In the genomic region with DNA sequence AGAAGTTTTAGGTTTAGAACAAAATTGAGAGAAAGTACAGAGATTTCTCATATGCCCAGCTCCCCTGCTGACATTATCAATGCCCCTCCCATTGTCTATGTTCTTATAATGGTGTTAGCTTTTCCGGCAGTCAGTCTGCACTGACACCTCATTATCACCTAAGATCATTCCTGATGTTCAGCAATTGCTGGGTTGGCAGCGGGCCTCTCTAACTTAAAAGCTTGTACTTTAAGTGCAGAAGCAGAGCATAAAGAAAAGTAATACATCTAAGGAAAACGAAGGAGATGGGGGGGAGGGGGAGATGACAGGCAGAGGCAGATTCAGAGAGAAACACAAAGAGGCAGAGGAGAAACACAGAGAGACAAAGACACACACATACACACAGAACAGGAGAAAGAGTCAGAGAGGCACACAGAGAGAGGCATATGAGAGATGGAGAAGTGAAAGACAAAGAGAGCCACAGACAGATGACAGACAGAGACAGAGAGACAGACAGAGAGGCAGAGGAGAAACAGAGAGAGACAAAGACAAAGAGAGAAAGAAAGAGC, we compare ENCODE assay signal across 18 mouse cellular contexts. TPM values are rescaled to one million over a fixed set of nuclear protein-coding genes. Genes with fewer than 3 reads are reported as not detected.
A peak's percentile ranks its signal among the peaks of the same experiment; 100 is the strongest.
DNase-seq lines count a peak whose midpoint lies in the region; ATAC-seq and TF ChIP-seq lines count a peak whose summit lies in the region.
"Had no signal": no experiment of that assay in that cellular context is flagged by ENCODE, and none has a peak within 500 bp of the region (broad histone marks: within the 10 kb centered on the region; RNA-seq: fewer than 3 reads in every experiment).

No protein-coding gene starts in this region.

- TF ChIP-seq POLR2A in myocyte (IDR thresholded peaks at IDR 0.05; ENCODE audit: insufficient read length, low read depth): no peak

- no peaks in the 10 kb centered on the region for H3K79me2 ChIP-seq in myocyte (ENCODE audit: control insufficient read depth, insufficient read depth)

- no peak overlapping the region for H3K4me2 ChIP-seq in lung, embryonic 16.5 days (ENCODE audit: low read depth, low read length)
- H3K4me2 ChIP-seq in forebrain, embryonic 16.5 days (ENCODE audit: low read length): no peak overlapping the region
- H3K4me2 ChIP-seq in myocyte (ENCODE audit: low read depth): peak overlapping the region; percentile 1
- H3K4me2 ChIP-seq: hindbrain, embryonic 15.5 days; liver, embryonic 12.5 days had no signal

- H3K36me3 ChIP-seq in lung, embryonic 16.5 days (ENCODE audit: control insufficient read depth, insufficient read depth, low read length): no peaks in the 10 kb centered on the region
- no peaks in the 10 kb centered on the region for H3K36me3 ChIP-seq in embryonic facial prominence, embryonic 10.5 days (replicated peaks)
- no peaks in the 10 kb centered on the region for H3K36me3 ChIP-seq in forebrain, embryonic 16.5 days (ENCODE audit: control insufficient read depth, insufficient read depth)
- H3K36me3 ChIP-seq in myocyte (ENCODE audit: control insufficient read depth, insufficient read depth): no peaks in the 10 kb centered on the region
- H3K36me3 ChIP-seq: G1E; hindbrain, embryonic 15.5 days; liver, embryonic 12.5 days had no signal

- H3K27ac ChIP-seq in lung, embryonic 16.5 days (ENCODE audit: low read length): no peak overlapping the region
- H3K27ac ChIP-seq in embryonic facial prominence, embryonic 10.5 days (replicated peaks): peak overlapping the region; percentile 51; the same call in 1 of the 2 replicates
- H3K27ac ChIP-seq in forebrain, embryonic 16.5 days (ENCODE audit: low read length): no peak overlapping the region
- H3K27ac ChIP-seq: hindbrain, embryonic 15.5 days; kidney, postnatal 0 days; liver, embryonic 12.5 days had no signal

- H3K9me3 ChIP-seq in lung, embryonic 16.5 days (ENCODE audit: control insufficient read depth, low read length): no peaks in the 10 kb centered on the region
- H3K9me3 ChIP-seq in embryonic facial prominence, embryonic 10.5 days: no peaks in the 10 kb centered on the region
- no peaks in the 10 kb centered on the region for H3K9me3 ChIP-seq in forebrain, embryonic 16.5 days (ENCODE audit: control insufficient read depth, low read length)
- H3K9me3 ChIP-seq: G1E; hindbrain, embryonic 15.5 days; liver, embryonic 12.5 days had no signal

- no peaks in the 10 kb centered on the region for H3K4me1 ChIP-seq in lung, embryonic 16.5 days (replicated peaks; ENCODE audit: control insufficient read depth, insufficient read depth, low read length)
- H3K4me1 ChIP-seq in embryonic facial prominence, embryonic 10.5 days: no peaks in the 10 kb centered on the region
- peaks cover 5% of the 10 kb centered on the region; the same call in 1 of the 2 replicates for H3K4me1 ChIP-seq in forebrain, embryonic 16.5 days (replicated peaks; ENCODE audit: control insufficient read depth, insufficient read depth, low read length)
- H3K4me1 ChIP-seq: hindbrain, embryonic 15.5 days; liver, embryonic 12.5 days had no signal

- peak; percentile 68; the same call in 1 of the 2 replicates for ATAC-seq in lung, embryonic 16.5 days (ENCODE audit: low read depth)
- ATAC-seq in forebrain, embryonic 16.5 days: peak; percentile 76
- ATAC-seq: intestine, postnatal 0 days; liver, embryonic 12.5 days had no signal

- no peaks in the 10 kb centered on the region for H3K27me3 ChIP-seq in lung, embryonic 16.5 days (ENCODE audit: control insufficient read depth, insufficient read depth, low read depth, low read length)
- no peaks in the 10 kb centered on the region for H3K27me3 ChIP-seq in embryonic facial prominence, embryonic 10.5 days (replicated peaks; ENCODE audit: low read depth, poor library complexity, severe bottlenecking)
- no peaks in the 10 kb centered on the region for H3K27me3 ChIP-seq in forebrain, embryonic 16.5 days (replicated peaks; ENCODE audit: control insufficient read depth, insufficient read depth, low read length)
- H3K27me3 ChIP-seq in myocyte (ENCODE audit: control insufficient read depth, insufficient read depth, insufficient read length): no peaks in the 10 kb centered on the region
- H3K27me3 ChIP-seq: hindbrain, embryonic 15.5 days; liver, embryonic 12.5 days had no signal

- H3ac ChIP-seq in myocyte (ENCODE audit: control insufficient read depth, insufficient read length): no peak overlapping the region

- H3K4me3 ChIP-seq in lung, embryonic 16.5 days (ENCODE audit: low read length): no peak overlapping the region
- no peak overlapping the region for H3K4me3 ChIP-seq in embryonic facial prominence, embryonic 10.5 days
- H3K4me3 ChIP-seq in forebrain, embryonic 16.5 days (replicated peaks; ENCODE audit: low read length): no peak overlapping the region
- H3K4me3 ChIP-seq in myocyte: no peak overlapping the region
- H3K4me3 ChIP-seq: hindbrain, embryonic 15.5 days; liver, embryonic 12.5 days had no signal

- no peak for DNase-seq in lung, postnatal 14 days
- DNase-seq in embryonic facial prominence, embryonic 10.5 days (ENCODE audit: low spot score): no peak
- DNase-seq in retina, postnatal 1 day: no peak
- DNase-seq in urinary bladder, postnatal 36 days (ENCODE audit: low spot score in 2 of 2): no peak
- DNase-seq: cerebellum, adult 11 months; embryo, embryonic 11 days; gastrocnemius, postnatal 14 days; lung, postnatal 4 days; right cerebral cortex, adult 18-20 months; thymus, adult 18-20 months had no signal

- WGBS in lung, embryonic 16.5 days: 20% methylated on average over 3 of the region's 3 CpGs
- WGBS in embryonic facial prominence, embryonic 10.5 days: 56% methylated on average over 3 of the region's 3 CpGs
- 24% methylated on average over 3 of the region's 3 CpGs for WGBS in forebrain, embryonic 16.5 days

- H3K9ac ChIP-seq in lung, embryonic 16.5 days (ENCODE audit: low read length): no peak overlapping the region
- no peak overlapping the region for H3K9ac ChIP-seq in forebrain, embryonic 16.5 days (replicated peaks; ENCODE audit: low read depth, low read length)
- H3K9ac ChIP-seq: hindbrain, embryonic 15.5 days; liver, embryonic 12.5 days had no signal

TF ChIP-seq in myocyte, 11 proteins besides CTCF, POLR2A, EP300 and RAD21:
- no peak for TF ChIP-seq CEBPB (IDR thresholded peaks at IDR 0.05; ENCODE audit: insufficient read depth, poor library complexity, severe bottlenecking)
- TF ChIP-seq TCF12 (IDR thresholded peaks at IDR 0.05; ENCODE audit: insufficient read depth, poor library complexity, severe bottlenecking): no peak
- no peak for TF ChIP-seq MAX (IDR thresholded peaks at IDR 0.05; ENCODE audit: low read depth)
- TF ChIP-seq MYOD1 (IDR thresholded peaks at IDR 0.05; ENCODE audit: control insufficient read depth in 1 of 3, insufficient read length in 2 of 3, low read depth in 2 of 3): no peak
- TF ChIP-seq TCF3 (IDR thresholded peaks at IDR 0.05; ENCODE audit: insufficient read length, low read depth): no peak
- no peak for TF ChIP-seq POLR2AphosphoS2 (IDR thresholded peaks at IDR 0.05; ENCODE audit: insufficient read length, low read depth)
- no peak for TF ChIP-seq SRF (IDR thresholded peaks at IDR 0.05; ENCODE audit: control insufficient read depth, insufficient read length, low read depth)
- TF ChIP-seq USF1 (IDR thresholded peaks at IDR 0.05; ENCODE audit: low read depth): no peak
- TF ChIP-seq MYOG (IDR thresholded peaks at IDR 0.05; ENCODE audit: control insufficient read depth in 1 of 3, insufficient read depth in 1 of 3, insufficient read length in 2 of 3, low read depth in 2 of 3): no peak
- no peak for TF ChIP-seq REST (IDR thresholded peaks at IDR 0.05; ENCODE audit: insufficient read depth, insufficient read length)
- no peak for TF ChIP-seq E2F4 (IDR thresholded peaks at IDR 0.05; ENCODE audit: insufficient read depth)

RNA-seq across cellular contexts. Expression of a gene that starts 21.1 kb away (rescaled TPM):
- 183 and 208 TPM in 2 replicates for polyA plus RNA-seq in lung, embryonic 16.5 days (2015; fragmentation: Nextera tagmentation; extraction: Ambion mirVana)
- 33.5 and 38.3 TPM in 2 replicates for polyA plus RNA-seq in embryonic facial prominence, embryonic 10.5 days (2016; fragmentation: Nextera tagmentation; extraction: Ambion mirVana)
- 67.9 and 85.7 TPM in 2 replicates for polyA plus RNA-seq in forebrain, embryonic 16.5 days (2015; fragmentation: Nextera tagmentation; extraction: Ambion mirVana)
- polyA plus RNA-seq in myocyte (2012; fragmentation: generic; extraction: Trizol): 3.6 TPM
